Mouse (Mus musculus) cerebellum, adult 2 months (tissue): ENCODE data around the gene Egln3.

Experiments
- CTCF ChIP-seq: fragments of 200-500 bp; IDR thresholded peaks from 2 replicates; pipeline ENCODE4 v1.5.1; 2011; ENCODE audit warnings: low read depth, mild to moderate bottlenecking, control low read depth, low read length, moderate library complexity, borderline replicate concordance; ENCODE audit not compliant: insufficient read depth
- POLR2A ChIP-seq: fragments of 200-500 bp; IDR thresholded peaks from 2 replicates; pipeline ENCODE4 v1.6.1; 2011; ENCODE audit warnings: low read length, control low read depth, borderline replicate concordance; ENCODE audit not compliant: insufficient read depth

DNA sequence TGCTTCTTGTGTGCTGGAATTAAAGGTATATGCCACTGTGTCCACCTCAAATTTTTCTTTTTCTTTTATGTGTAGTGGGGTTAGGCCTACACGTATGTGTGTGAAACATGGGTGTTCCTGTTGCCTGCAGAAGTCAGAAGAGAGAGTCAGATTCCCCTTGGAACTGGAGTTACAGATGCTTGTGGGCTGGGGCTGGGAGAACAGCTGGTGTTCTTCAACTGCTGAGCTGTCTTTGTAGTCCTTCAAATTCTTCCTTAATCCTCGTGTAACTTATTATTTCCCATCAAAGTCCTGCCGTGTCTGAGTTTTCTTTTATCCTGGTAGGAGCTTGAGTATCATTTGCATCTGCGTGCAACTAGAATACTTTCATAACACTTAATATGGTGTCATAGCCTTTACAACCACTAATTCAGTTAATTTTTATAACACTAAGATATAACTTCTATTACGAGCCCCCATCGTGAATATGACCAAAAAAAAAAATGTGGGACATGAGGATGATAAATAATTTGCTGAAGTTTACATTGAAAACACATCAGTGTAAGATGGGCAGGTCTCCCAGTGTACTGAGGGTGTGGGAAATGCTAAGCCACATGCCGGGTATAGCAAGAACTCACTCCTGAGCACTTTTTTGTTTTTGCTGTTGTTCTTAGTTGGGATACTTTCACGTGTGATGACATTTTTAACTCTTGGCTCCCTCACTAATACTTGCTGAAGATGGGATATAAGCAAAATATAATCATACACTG, 4.9 kb upstream of the Egln3 start:
- TF ChIP-seq POLR2A (no peak), CTCF (no peak)
